Mouse (Mus musculus) limb, embryonic 10.5 days (tissue): ENCODE data around the gene Dnah17. TPM values are rescaled to one million over a fixed set of nuclear protein-coding genes. Genes with fewer than 3 reads are reported as not detected.

ENCODE experiments used
- DNase-seq: peaks from one replicate; pipeline ENCODE4 v3.0.0-alpha.2; 2017; ENCODE audit warnings: low spot score
- H3K27ac ChIP-seq: fragments of 300-500 bp; sonication (generic); 2 replicates; pipeline ENCODE4 v1.5.1; 2016; ENCODE audit warnings: mild to moderate bottlenecking
- H3K27me3 ChIP-seq: fragments of 300-500 bp; sonication (generic); 2 replicates; pipeline ENCODE4 v1.6.1; 2016; ENCODE audit warnings: low read depth, mild to moderate bottlenecking; ENCODE audit not compliant: poor library complexity, severe bottlenecking
- H3K36me3 ChIP-seq: fragments of 300-500 bp; sonication (generic); 2 replicates; pipeline ENCODE4 v1.6.1; 2016; ENCODE audit warnings: mild to moderate bottlenecking, moderate library complexity
- H3K4me1 ChIP-seq: fragments of 300-500 bp; sonication (generic); 2 replicates; pipeline ENCODE4 v1.6.1; 2016
- H3K4me3 ChIP-seq: fragments of 300-500 bp; sonication (generic); 2 replicates; pipeline ENCODE4 v1.5.1; 2016; ENCODE audit warnings: mild to moderate bottlenecking, moderate library complexity
- H3K9me3 ChIP-seq: fragments of 300-500 bp; sonication (generic); replicated peaks from 2 replicates; pipeline ENCODE4 v1.6.1; 2016; ENCODE audit warnings: mild to moderate bottlenecking
- WGBS: fragments of 180-500 bp; shearing (Covaris S2); methylation state at CpG from one replicate; pipeline ENCODE4 v1.1.7; 2016; 5-methylcytosine and 5-hydroxymethylcytosine counted together
- polyA plus RNA-seq: library from polyadenylated mRNA; unstranded; fragments of >200 nt; fragmentation: Nextera tagmentation; extraction: Ambion mirVana; gene quantifications from 2 replicates; pipeline ENCODE4 v1.2.1, GENCODE M21; 2016

The Dnah17 gene
- polyA plus RNA-seq, 1 experiment from 2014 or later = 0.23 TPM

DNA sequence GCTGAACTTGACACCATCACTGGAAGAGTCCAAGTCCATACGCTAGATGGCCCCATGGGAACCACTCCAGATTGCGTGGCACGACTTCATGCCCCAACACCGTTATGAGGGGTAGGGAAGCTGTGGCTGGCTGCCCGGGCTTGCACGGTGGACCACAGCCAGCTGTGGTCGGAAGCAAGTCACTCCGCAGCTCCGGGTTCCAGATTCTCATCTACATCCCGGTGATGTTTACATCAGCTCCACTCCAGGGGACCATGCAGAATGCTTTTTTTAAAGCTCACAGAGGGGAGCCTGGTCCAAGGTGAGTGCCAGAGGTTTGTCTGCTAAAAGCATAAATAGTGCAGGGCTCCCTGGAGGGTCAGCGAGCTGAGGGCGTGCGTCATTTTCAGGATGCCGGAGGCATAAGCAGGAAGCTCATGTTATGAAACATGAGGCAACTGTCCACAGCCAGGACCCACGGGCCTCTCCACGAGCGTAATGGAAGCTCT lies 55.4 kb downstream of the Dnah17 start:
- no peaks in the 10 kb centered on the region for H3K36me3 ChIP-seq
- 87% methylated on average over 17 of the region's 17 CpGs for WGBS
- H3K27me3 ChIP-seq = no peaks in the 10 kb centered on the region
- no peaks in the 10 kb centered on the region for H3K9me3 ChIP-seq
- no peak for DNase-seq
- no peak overlapping the region for H3K27ac ChIP-seq
- H3K4me3 ChIP-seq = no peak overlapping the region
- H3K4me1 ChIP-seq = peaks cover 17% of the 10 kb centered on the region; the same call in 1 of the 2 replicates

DNA sequence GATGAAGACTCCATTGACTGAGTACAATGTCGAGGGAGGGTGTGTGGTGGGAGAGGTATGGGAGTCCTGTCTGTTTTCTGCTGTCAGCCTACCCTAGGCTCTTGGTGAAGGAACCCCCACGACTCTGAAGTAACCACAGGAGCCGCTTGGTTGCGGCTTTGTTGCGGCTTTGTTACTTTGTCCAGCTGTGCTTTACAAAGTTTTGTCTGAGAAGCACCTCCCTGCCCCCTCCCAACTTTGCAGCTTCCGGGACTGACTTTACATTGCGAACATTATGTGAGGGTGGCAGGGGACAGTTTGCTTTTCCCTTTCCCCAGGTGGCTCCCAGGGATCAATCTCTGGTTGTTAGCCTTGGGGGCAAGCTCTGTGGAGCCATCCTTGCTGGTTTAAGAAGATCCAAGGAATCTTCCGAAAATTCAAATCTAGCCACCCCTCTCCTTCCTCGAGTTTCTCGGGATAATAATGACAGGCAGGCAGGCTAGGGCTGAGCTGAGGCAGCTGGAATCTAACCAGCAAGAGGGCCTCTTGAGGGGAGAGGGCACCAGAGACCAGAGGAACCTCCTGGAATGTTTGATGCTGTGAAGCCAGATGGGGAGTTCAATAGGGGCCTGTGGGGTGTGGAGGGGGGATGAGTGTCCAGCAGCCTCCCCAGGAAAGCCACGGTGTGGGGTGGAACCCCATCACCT lies 59.1 kb downstream of the Dnah17 start:
- no peaks in the 10 kb centered on the region for H3K36me3 ChIP-seq
- DNase-seq = no peak
- 69% methylated on average over 11 of the region's 11 CpGs for WGBS
- H3K27me3 ChIP-seq = no peaks in the 10 kb centered on the region
- no peak overlapping the region for H3K4me3 ChIP-seq
- no peaks in the 10 kb centered on the region for H3K9me3 ChIP-seq
- H3K4me1 ChIP-seq = peaks cover 25% of the 10 kb centered on the region
- no peak overlapping the region for H3K27ac ChIP-seq

DNA sequence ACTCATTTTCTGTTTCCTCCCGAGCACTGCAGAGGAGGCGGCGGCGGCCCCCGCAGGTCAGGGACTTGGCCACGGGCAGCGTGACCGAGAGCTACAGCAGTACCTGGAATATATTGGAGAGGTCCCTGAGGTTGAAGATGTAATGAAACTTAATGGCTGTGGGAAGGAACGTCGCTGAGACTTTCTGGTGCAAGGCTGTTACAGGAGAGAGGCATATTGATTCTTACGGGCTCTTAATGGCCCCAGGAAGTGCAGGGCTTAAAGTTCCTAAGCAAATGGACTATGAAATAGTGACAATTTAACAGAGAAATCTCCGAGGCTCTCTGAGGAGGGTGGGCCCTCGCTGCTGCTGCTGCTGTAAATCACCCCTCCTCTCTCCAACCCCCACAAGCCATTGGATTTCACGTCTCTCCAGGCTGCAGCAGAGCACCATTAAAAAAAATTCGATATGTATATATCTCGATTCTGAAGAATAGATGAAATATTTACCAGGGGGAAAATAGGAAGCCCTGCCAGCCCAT lies 61.6 kb downstream of the Dnah17 start:
- no peak overlapping the region for H3K27ac ChIP-seq
- H3K4me3 ChIP-seq = no peak overlapping the region
- H3K36me3 ChIP-seq = no peaks in the 10 kb centered on the region
- DNase-seq = no peak
- no peaks in the 10 kb centered on the region for H3K27me3 ChIP-seq
- 78% methylated on average over 16 of the region's 16 CpGs for WGBS
- no peaks in the 10 kb centered on the region for H3K9me3 ChIP-seq
- peaks cover 37% of the 10 kb centered on the region for H3K4me1 ChIP-seq

DNA sequence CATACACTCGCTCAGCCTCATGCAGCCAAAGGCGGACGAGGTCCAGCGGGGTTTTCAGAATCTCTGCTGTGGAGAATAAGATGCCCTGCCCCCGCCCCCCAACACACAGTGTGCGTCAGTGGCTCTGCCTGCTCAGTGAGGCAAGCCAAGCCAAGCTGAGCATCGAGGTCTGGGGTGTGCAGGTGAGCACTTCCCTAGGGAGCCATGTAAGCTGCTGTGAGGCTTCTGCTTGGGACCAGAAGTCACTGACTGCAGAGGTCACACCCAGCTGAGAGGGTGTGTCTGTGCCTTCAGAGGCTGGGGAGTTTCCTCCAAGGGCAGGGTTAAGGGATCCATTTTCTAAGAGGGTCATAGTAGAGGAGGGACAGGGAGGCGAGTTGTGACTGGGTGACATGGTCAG lies 62.8 kb downstream of the Dnah17 start:
- Histone ChIP-seq H3K27me3 (no peaks in the 10 kb centered on the region), H3K36me3 (no peaks in the 10 kb centered on the region), H3K4me1 (peaks cover 45% of the 10 kb centered on the region), H3K4me3 (no peak overlapping the region), H3K27ac (no peak overlapping the region), H3K9me3 (no peaks in the 10 kb centered on the region)
- 83% methylated on average over 8 of the region's 8 CpGs for WGBS
- DNase-seq = no peak

DNA sequence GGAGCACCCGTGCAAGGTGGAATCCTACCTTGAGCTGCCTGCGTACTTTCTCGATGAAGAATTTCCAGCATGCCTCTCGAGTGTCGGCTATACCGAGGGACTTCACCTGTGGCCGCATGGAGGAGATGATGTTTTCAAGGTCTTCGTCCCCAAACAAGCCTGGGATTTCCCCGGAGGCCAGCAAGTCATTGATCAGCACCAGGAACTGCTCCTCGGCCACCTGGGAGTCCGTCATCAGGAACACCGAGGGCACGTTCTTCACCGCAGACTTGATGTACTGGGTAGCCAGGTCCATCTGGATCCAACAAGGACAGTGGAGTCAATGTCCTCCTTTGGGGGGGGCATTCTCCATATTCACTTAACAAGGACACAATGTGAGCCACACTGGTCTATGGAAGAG lies 70.4 kb downstream of the Dnah17 start:
- peaks cover 6% of the 10 kb centered on the region; the same call in 1 of the 2 replicates for H3K27me3 ChIP-seq
- no peak overlapping the region for H3K4me3 ChIP-seq
- H3K4me1 ChIP-seq = peaks cover 45% of the 10 kb centered on the region
- no peak overlapping the region for H3K27ac ChIP-seq
- WGBS = 85% methylated on average over 14 of the region's 14 CpGs
- no peak for DNase-seq
- H3K9me3 ChIP-seq = no peaks in the 10 kb centered on the region
- no peaks in the 10 kb centered on the region for H3K36me3 ChIP-seq

DNA sequence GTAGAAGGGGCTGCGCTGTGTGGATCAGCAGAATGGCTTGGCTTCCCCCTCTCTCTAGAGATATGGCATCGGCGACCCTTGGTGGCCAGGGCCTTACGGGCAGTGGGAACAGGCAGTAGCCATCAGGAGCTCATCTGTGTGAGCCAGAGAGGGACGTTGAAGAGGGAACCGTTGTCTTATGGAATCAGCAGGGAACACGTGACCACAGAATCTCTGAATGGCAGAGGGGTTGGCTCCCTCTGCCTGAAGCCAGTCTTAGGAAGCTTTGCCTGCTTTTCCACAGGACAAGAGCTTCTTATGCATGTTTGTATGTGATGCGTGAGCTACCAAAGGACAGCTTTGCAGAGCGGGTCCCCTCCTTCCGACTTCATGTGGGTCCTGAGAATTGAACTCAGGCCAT lies 71.6 kb downstream of the Dnah17 start:
- Histone ChIP-seq H3K9me3 (no peaks in the 10 kb centered on the region), H3K36me3 (no peaks in the 10 kb centered on the region), H3K27ac (0 out of 2 replicates have a peak overlapping the region, but pooled peaks have one; percentile 5), H3K4me3 (no peak overlapping the region), H3K4me1 (peaks cover 37% of the 10 kb centered on the region), H3K27me3 (peaks cover 6% of the 10 kb centered on the region; the same call in 1 of the 2 replicates)
- no peak for DNase-seq
- 70% methylated on average over 10 of the region's 10 CpGs for WGBS

DNA sequence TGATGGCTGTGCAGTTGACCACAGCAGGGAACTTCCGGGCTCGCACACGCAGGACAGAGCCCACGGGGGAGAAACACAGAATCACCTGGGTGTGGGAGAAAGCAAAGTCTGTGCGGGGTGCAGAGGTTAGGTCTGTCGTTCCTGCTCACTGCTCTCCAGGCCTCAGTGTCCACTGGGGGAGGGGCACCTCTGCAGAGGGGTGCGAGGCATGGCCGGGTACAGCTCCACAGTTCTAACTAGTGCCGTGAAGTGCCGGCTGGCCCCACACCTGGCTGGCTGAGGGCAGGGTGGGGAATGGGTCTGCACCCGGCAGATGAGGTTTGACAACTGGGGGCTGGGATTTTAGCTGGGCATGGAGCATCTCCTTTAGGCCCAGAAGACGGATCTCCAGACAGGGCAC lies 72.1 kb downstream of the Dnah17 start:
- Histone ChIP-seq H3K27me3 (peaks cover 6% of the 10 kb centered on the region; the same call in 1 of the 2 replicates), H3K27ac (0 out of 2 replicates have a peak overlapping the region, but pooled peaks have one; percentile 5), H3K36me3 (no peaks in the 10 kb centered on the region), H3K4me3 (no peak overlapping the region), H3K9me3 (no peaks in the 10 kb centered on the region), H3K4me1 (peaks cover 32% of the 10 kb centered on the region)
- DNase-seq = no peak
- WGBS = 76% methylated on average over 12 of the region's 12 CpGs

DNA sequence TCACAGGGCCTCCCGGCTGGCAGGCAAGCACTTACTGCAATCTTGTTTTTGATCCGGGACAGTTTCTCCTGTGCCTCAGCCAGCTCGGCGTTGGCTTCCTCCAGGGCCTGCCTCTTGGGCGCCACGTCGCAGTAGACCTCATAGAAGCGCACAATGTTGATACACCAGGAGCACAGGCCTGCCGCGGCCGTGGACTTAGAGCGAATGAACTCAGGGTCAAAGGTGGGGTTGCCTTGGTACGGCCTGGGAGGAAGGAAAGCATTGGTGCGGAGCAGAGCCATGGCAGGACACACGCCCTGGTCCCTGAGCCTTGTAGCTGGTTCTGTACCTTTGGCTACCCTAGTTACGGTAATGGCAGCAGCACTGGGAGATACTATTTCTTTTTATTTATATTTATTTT lies 80.3 kb downstream of the Dnah17 start:
- no peaks in the 10 kb centered on the region for H3K36me3 ChIP-seq
- no peak overlapping the region for H3K4me3 ChIP-seq
- H3K9me3 ChIP-seq = no peaks in the 10 kb centered on the region
- 82% methylated on average over 16 of the region's 16 CpGs for WGBS
- no peak overlapping the region for H3K27ac ChIP-seq
- DNase-seq = no peak
- H3K4me1 ChIP-seq = peaks cover 20% of the 10 kb centered on the region
- H3K27me3 ChIP-seq = no peaks in the 10 kb centered on the region

DNA sequence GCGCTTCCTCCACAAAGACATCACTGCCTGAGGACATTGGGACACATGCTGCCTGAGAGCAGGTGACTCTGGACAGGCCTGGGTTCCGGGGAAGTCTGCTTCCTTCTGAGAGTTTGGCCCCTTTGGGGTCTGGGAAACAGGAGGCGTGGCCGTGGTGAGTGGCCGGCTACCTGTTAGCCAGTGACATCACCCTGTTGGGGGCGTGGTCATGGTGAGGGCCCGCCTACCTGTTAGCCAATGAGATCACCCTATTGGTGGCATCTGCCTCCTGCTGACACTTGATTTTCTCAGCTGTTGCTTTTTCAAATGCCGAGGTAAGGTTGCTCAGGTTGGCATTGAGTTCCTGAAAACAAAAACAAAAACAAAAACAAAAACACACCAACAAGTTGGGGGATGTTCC lies 80.8 kb downstream of the Dnah17 start:
- no peaks in the 10 kb centered on the region for H3K27me3 ChIP-seq
- H3K9me3 ChIP-seq = no peaks in the 10 kb centered on the region
- WGBS = 27% methylated on average over 8 of the region's 8 CpGs
- H3K4me1 ChIP-seq = peaks cover 23% of the 10 kb centered on the region
- no peak overlapping the region for H3K27ac ChIP-seq
- H3K4me3 ChIP-seq = no peak overlapping the region
- no peaks in the 10 kb centered on the region for H3K36me3 ChIP-seq
- peak; percentile 43 for DNase-seq

DNA sequence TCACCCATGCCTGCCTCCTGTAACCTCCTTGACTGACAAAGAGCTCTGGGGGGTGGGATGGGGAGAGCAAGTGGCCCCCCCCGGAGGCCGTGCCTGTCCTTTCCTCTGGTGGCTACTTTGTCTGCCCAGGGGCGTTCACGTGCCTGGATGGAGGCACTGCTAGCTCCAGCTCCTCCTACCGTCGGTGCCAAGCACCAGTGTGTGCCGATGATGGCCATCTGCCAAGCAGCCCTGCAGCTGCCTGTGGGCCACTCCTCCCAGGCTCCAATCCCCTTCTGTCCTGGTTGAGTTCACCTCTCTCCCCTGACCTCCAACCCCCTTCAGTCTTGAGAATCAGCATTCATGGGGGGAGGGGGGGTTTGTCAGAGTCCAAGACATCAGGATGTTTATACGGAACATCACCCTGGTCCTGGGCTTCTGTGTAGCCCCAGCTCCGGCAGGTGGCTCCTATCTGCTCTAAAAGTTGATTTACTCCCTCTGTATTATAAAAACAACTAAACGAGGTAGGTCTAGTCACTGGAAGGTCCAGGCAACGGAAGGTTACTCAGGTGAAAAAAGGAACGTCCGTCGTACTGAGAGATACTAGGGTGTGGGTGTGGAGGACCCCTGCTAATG lies 87.0 kb downstream of the Dnah17 start:
- no peak overlapping the region for H3K4me3 ChIP-seq
- no peaks in the 10 kb centered on the region for H3K36me3 ChIP-seq
- 67% methylated on average over 14 of the region's 14 CpGs for WGBS
- peak overlapping the region; percentile 58 for H3K27ac ChIP-seq
- H3K4me1 ChIP-seq = peaks cover 19% of the 10 kb centered on the region; the same call in 1 of the 2 replicates
- no peaks in the 10 kb centered on the region for H3K27me3 ChIP-seq
- H3K9me3 ChIP-seq = no peaks in the 10 kb centered on the region
- DNase-seq = no peak

DNA sequence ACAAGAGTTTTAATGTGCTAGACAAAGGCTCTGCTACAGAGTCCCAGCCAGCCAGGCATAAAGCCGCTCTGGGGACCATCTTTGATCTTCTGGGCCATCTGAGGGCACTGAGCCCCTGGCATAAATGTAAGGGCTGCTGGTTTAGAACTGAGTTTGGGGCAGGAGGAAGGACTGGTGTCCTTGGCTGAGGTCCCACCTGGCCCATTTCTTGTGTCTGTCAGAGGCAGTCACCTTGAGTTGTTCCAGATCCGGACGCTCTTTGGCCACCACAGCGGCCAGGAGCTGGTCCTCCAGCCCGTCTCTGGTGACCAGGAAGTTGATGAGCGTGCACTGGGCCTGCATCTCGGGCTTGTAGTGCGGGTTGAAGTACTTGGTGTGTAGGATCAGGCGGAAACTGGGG lies 87.6 kb downstream of the Dnah17 start:
- no peak overlapping the region for H3K4me3 ChIP-seq
- no peak for DNase-seq
- H3K27ac ChIP-seq = peak overlapping the region; percentile 58
- WGBS = 90% methylated on average over 9 of the region's 9 CpGs
- H3K9me3 ChIP-seq = no peaks in the 10 kb centered on the region
- peaks cover 19% of the 10 kb centered on the region; the same call in 1 of the 2 replicates for H3K4me1 ChIP-seq
- no peaks in the 10 kb centered on the region for H3K36me3 ChIP-seq
- H3K27me3 ChIP-seq = no peaks in the 10 kb centered on the region

DNA sequence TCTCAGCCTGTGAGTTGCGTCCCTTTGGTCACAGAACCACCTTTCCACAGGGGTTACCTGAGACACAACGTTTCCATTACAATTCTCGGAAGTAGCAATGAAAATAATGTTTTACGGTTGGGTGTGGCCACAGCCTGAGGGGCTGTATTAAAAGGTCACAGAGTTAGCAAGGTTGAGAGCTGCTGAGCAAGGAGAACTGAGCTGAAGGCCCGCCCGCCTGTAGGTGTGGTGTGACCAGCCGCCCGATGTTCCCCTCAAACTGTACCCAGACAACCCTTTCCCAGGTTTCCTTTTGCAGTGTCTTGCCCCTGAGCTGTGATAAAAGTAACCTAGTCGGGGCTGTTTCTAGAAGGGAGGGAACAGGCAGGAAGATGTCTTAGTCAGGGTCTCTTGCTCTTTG lies 95.4 kb downstream of the Dnah17 start:
- peaks cover 19% of the 10 kb centered on the region for H3K4me1 ChIP-seq
- H3K9me3 ChIP-seq = no peaks in the 10 kb centered on the region
- no peak overlapping the region for H3K27ac ChIP-seq
- H3K27me3 ChIP-seq = no peaks in the 10 kb centered on the region
- DNase-seq = no peak
- peaks cover 21% of the 10 kb centered on the region for H3K36me3 ChIP-seq
- 71% methylated on average over 9 of the region's 9 CpGs for WGBS
- H3K4me3 ChIP-seq = no peak overlapping the region

DNA sequence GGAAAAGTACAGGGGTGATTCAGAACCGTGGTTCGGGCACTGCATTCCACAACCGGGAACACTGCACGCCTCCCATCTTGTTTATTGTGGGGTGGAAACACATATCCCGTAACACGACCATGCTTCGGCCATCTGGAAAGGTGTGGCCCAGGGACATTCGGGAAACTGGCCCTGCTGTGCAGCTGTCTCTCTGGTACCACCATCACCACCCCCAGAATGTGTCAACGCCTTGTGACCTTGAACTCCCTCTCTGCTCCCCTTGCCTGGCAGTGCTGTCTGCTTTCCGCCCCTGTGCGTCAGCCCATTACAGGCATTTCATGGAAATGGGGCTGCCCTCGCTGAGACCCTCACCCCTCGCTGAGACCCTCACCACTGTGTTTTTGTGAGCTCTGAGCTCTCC lies 96.0 kb downstream of the Dnah17 start:
- Histone ChIP-seq H3K4me1 (peaks cover 19% of the 10 kb centered on the region), H3K4me3 (no peak overlapping the region), H3K27ac (0 out of 2 replicates have a peak overlapping the region, but pooled peaks have one; percentile 21), H3K36me3 (peaks cover 21% of the 10 kb centered on the region), H3K27me3 (no peaks in the 10 kb centered on the region), H3K9me3 (no peaks in the 10 kb centered on the region)
- no peak for DNase-seq
- WGBS = 81% methylated on average over 13 of the region's 13 CpGs
